Mouse (Mus musculus) left cerebral cortex, postnatal 10 days (tissue): ENCODE data around the gene Cfap73. TPM values are rescaled to one million over a fixed set of nuclear protein-coding genes. Genes with fewer than 3 reads are reported as not detected.
A peak's percentile ranks its signal among the peaks of the same experiment; 100 is the strongest.

Experiments
- DNase-seq, 2 experiments: peaks; one replicate each; pipeline ENCODE4 v3.0.0; 2021 to 2022; ENCODE audit warnings: low spot score in 2 of 2, mixed read lengths in 1 of 2; ENCODE audit errors: extremely low spot score in 1 of 2
- intact Hi-C: fragments of 180-260 bp; cut with DNase I; formaldehyde crosslinking; loops from one replicate; pipeline ENCODE4 v1.15.1; 2025
- total RNA-seq, 2 experiments: library from RNA; stranded (reverse); gene quantifications; 2 replicates each; pipeline ENCODE4 v1.2.3; 2021

The Cfap73 gene
- total RNA-seq, 2 experiments from 2014 or later = 1.1 TPM; not detected in 1

- no peak for DNase-seq
- intact Hi-C loops = loop anchor here (5.0 kb wide), 1 partner anchor 457 kb away; no protein-coding TSS in a partner anchor
Measured at GRCm38 (mm10) chr5:120599625-120600024, 34.4 kb downstream of the Cfap73 start.

- intact Hi-C loops = no loop called here
- DNase-seq = no peak
Measured at GRCm38 (mm10) chr5:120594485-120594884, 39.5 kb downstream of the Cfap73 start.

GRCm38 (mm10) chr5:120592141-120592540 lies 41.9 kb downstream of the Cfap73 start:
- no peak for DNase-seq
- intact Hi-C loops = no loop called here

- intact Hi-C loops = no loop called here
- no peak for DNase-seq
Measured at GRCm38 (mm10) chr5:120590356-120591010, 43.6 kb downstream of the Cfap73 start.

GRCm38 (mm10) chr5:120588569-120589094 lies 45.4 kb downstream of the Cfap73 start, which contains the start of the genes Tpcn1 and Iqcd:
Gene Tpcn1 (minus strand): TSS chr5:120588673.
Gene Iqcd (plus strand): TSS chr5:120589016.
- intact Hi-C loops = no loop called here
- DNase-seq = peak; percentile 99 to 100

GRCm38 (mm10) chr5:120587940-120588568 lies 46.0 kb downstream of the Cfap73 start:
- no peak for DNase-seq
- intact Hi-C loops = no loop called here

GRCm38 (mm10) chr5:120587616-120587926 lies 46.5 kb downstream of the Cfap73 start:
- peak in 1 of 2 experiments; percentile 69 for DNase-seq
- intact Hi-C loops = no loop called here

- intact Hi-C loops = no loop called here
Measured at GRCm38 (mm10) chr5:120586741-120587615, 47.1 kb downstream of the Cfap73 start.

GRCm38 (mm10) chr5:120584968-120585367 lies 49.1 kb downstream of the Cfap73 start:
- intact Hi-C loops = no loop called here
- no peak for DNase-seq

More at GRCm38 (mm10) chr5:120586741-120587615, 47.1 kb downstream of the Cfap73 start:
- peak in 1 of 2 experiments; percentile 64 for DNase-seq

GRCm38 (mm10) chr5:120583511-120583910 lies 50.5 kb downstream of the Cfap73 start:
- DNase-seq = no peak
- intact Hi-C loops = no loop called here

- DNase-seq = no peak
- intact Hi-C loops = no loop called here
Measured at GRCm38 (mm10) chr5:120582002-120582401, 52.0 kb downstream of the Cfap73 start.

GRCm38 (mm10) chr5:120579898-120580626 lies 54.0 kb downstream of the Cfap73 start:
- intact Hi-C loops = no loop called here
- DNase-seq = no peak

GRCm38 (mm10) chr5:120579211-120579897 lies 54.7 kb downstream of the Cfap73 start:
- peak in 1 of 2 experiments; percentile 65 for DNase-seq
- intact Hi-C loops = no loop called here

GRCm38 (mm10) chr5:120578504-120579081 lies 55.4 kb downstream of the Cfap73 start:
- DNase-seq = peak in 1 of 2 experiments; percentile 86

More at GRCm38 (mm10) chr5:120578504-120579081, 55.4 kb downstream of the Cfap73 start:
- intact Hi-C loops = no loop called here
